Mouse (Mus musculus) stomach, embryonic 14.5 days (tissue): ENCODE measurements around the gene S1pr2. TPM values are rescaled to one million over a fixed set of nuclear protein-coding genes. Genes with fewer than 3 reads are reported as not detected.
A peak's percentile ranks its signal among the peaks of the same experiment; 100 is the strongest.

ENCODE experiments used
- ATAC-seq: fragments of 200-750 bp; cut with Nextera tagmentation; 2 replicates; pipeline ENCODE4 v1.8.0; 2017; ENCODE audit warnings: low read depth, moderate TSS enrichment; ENCODE audit not compliant: insufficient number of reproducible peaks, insufficient read depth, low FRiP score
- H3K27ac ChIP-seq: fragments of 300-500 bp; sonication (generic); 2 replicates; pipeline ENCODE4 v1.5.1; 2014; ENCODE audit warnings: mild to moderate bottlenecking, low read length, moderate library complexity, mixed read lengths
- H3K27me3 ChIP-seq: fragments of 300-500 bp; sonication (generic); 2 replicates; pipeline ENCODE4 v1.6.1; 2014; ENCODE audit warnings: low read length, control low read depth, mixed read lengths; ENCODE audit not compliant: control insufficient read depth, insufficient read depth
- H3K36me3 ChIP-seq: fragments of 300-500 bp; sonication (generic); 2 replicates; pipeline ENCODE4 v1.6.1; 2014; ENCODE audit warnings: mild to moderate bottlenecking, control low read depth, low read length, moderate library complexity, mixed read lengths; ENCODE audit not compliant: control insufficient read depth, insufficient read depth
- H3K4me1 ChIP-seq: fragments of 300-500 bp; sonication (generic); 2 replicates; pipeline ENCODE4 v1.6.1; 2014; ENCODE audit warnings: low read length, control low read depth, mixed read lengths; ENCODE audit not compliant: control insufficient read depth, insufficient read depth
- H3K4me2 ChIP-seq: fragments of 300-500 bp; sonication (generic); replicated peaks from 2 replicates; pipeline ENCODE4 v1.6.1; 2014; ENCODE audit warnings: low read depth, low read length, control low read depth
- H3K4me3 ChIP-seq: fragments of 300-500 bp; sonication (generic); 2 replicates; pipeline ENCODE4 v1.5.1; 2014; ENCODE audit warnings: low read depth, low read length, control low read depth
- H3K9ac ChIP-seq: fragments of 300-500 bp; sonication (generic); replicated peaks from 2 replicates; pipeline ENCODE4 v1.6.1; 2014; ENCODE audit warnings: low read depth, mild to moderate bottlenecking, control low read depth, low read length, moderate library complexity, mixed read lengths
- H3K9me3 ChIP-seq: fragments of 300-500 bp; sonication (generic); 2 replicates; pipeline ENCODE4 v1.6.1; 2016; ENCODE audit warnings: low read depth, low read length, control low read depth; ENCODE audit not compliant: control insufficient read depth
- WGBS: fragments of 180-500 bp; shearing (Covaris S2); extraction: QIAGEN DNeasy Blood & Tissue Kit; methylation state at CpG from one replicate; pipeline ENCODE4 v1.1.7; 2014; 5-methylcytosine and 5-hydroxymethylcytosine counted together
- polyA plus RNA-seq: library from polyadenylated mRNA; unstranded; fragments of >200 nt; fragmentation: Nextera tagmentation; extraction: Ambion mirVana; gene quantifications from 2 replicates; pipeline ENCODE4 v1.2.1, GENCODE M21; 2014

Gene S1pr2
- polyA plus RNA-seq, 1 experiment from 2014 or later = 52.3 TPM

- H3K4me2 ChIP-seq = no peak overlapping the region
These were observed 15.0 kb upstream of the S1pr2 start for GRCm38 (mm10) chr9:20991587-20991986.

GRCm38 (mm10) chr9:20990861-20991260, 14.3 kb upstream of the S1pr2 start:
- no peak overlapping the region for H3K9ac ChIP-seq
- H3K27me3 ChIP-seq = no peaks in the 10 kb centered on the region
- H3K9me3 ChIP-seq = no peaks in the 10 kb centered on the region
- ATAC-seq = no peak
- H3K4me3 ChIP-seq = no peak overlapping the region
- 5% methylated on average over 10 of the region's 10 CpGs for WGBS
- peak overlapping the region; percentile 69; the same call in 1 of the 2 replicates for H3K27ac ChIP-seq
- H3K4me1 ChIP-seq = peaks cover 24% of the 10 kb centered on the region
- H3K4me2 ChIP-seq = peak overlapping the region; percentile 27
- no peaks in the 10 kb centered on the region for H3K36me3 ChIP-seq

More at GRCm38 (mm10) chr9:20991587-20991986, 15.0 kb upstream of the S1pr2 start:
- 98% methylated on average over 4 of the region's 4 CpGs for WGBS
- H3K9ac ChIP-seq = no peak overlapping the region
- no peaks in the 10 kb centered on the region for H3K27me3 ChIP-seq
- no peak overlapping the region for H3K27ac ChIP-seq
- no peak overlapping the region for H3K4me3 ChIP-seq
- no peak for ATAC-seq
- no peaks in the 10 kb centered on the region for H3K36me3 ChIP-seq
- H3K4me1 ChIP-seq = peaks cover 19% of the 10 kb centered on the region
- no peaks in the 10 kb centered on the region for H3K9me3 ChIP-seq

GRCm38 (mm10) chr9:20987953-20988352, 11.4 kb upstream of the S1pr2 start:
- peaks cover 22% of the 10 kb centered on the region for H3K4me1 ChIP-seq
- WGBS = 21% methylated on average over 7 of the region's 7 CpGs

GRCm38 (mm10) chr9:20986952-20987686, 10.5 kb upstream of the S1pr2 start:
- H3K27ac ChIP-seq = peak overlapping the region; percentile 91
- ATAC-seq = peak; percentile 88
- H3K36me3 ChIP-seq = no peaks in the 10 kb centered on the region
- H3K4me1 ChIP-seq = peaks cover 20% of the 10 kb centered on the region; the same call in 1 of the 2 replicates
- H3K9ac ChIP-seq = no peak overlapping the region
- no peaks in the 10 kb centered on the region for H3K27me3 ChIP-seq
- H3K4me3 ChIP-seq = no peak overlapping the region
- 31% methylated on average over 15 of the region's 15 CpGs for WGBS
- H3K4me2 ChIP-seq = no peak overlapping the region
- H3K9me3 ChIP-seq = no peaks in the 10 kb centered on the region

More at GRCm38 (mm10) chr9:20987953-20988352, 11.4 kb upstream of the S1pr2 start:
- Histone ChIP-seq H3K4me3 (no peak overlapping the region), H3K27me3 (no peaks in the 10 kb centered on the region), H3K4me2 (no peak overlapping the region), H3K36me3 (no peaks in the 10 kb centered on the region), H3K9me3 (no peaks in the 10 kb centered on the region), H3K27ac (peak overlapping the region; percentile 87), H3K9ac (no peak overlapping the region)
- no peak for ATAC-seq

- Histone ChIP-seq H3K4me1 (peaks cover 12% of the 10 kb centered on the region; the same call in 1 of the 2 replicates), H3K9ac (no peak overlapping the region), H3K27ac (no peak overlapping the region), H3K27me3 (no peaks in the 10 kb centered on the region), H3K36me3 (no peaks in the 10 kb centered on the region), H3K9me3 (no peaks in the 10 kb centered on the region), H3K4me2 (no peak overlapping the region), H3K4me3 (no peak overlapping the region)
- 39% methylated on average over 5 of the region's 5 CpGs for WGBS
- no peak for ATAC-seq
These were observed 6.6 kb upstream of the S1pr2 start for GRCm38 (mm10) chr9:20983169-20983568.

- no peak for ATAC-seq
- 63% methylated on average over 3 of the region's 3 CpGs for WGBS
- no peak overlapping the region for H3K4me2 ChIP-seq
- H3K27me3 ChIP-seq = no peaks in the 10 kb centered on the region
- H3K9me3 ChIP-seq = no peaks in the 10 kb centered on the region
- peaks cover 5% of the 10 kb centered on the region; the same call in 1 of the 2 replicates for H3K4me1 ChIP-seq
- no peaks in the 10 kb centered on the region for H3K36me3 ChIP-seq
- H3K4me3 ChIP-seq = no peak overlapping the region
- H3K27ac ChIP-seq = no peak overlapping the region
- no peak overlapping the region for H3K9ac ChIP-seq
These were observed 5.6 kb upstream of the S1pr2 start for GRCm38 (mm10) chr9:20982171-20982570.

- H3K4me2 ChIP-seq = no peak overlapping the region
- ATAC-seq = no peak
- H3K9me3 ChIP-seq = no peaks in the 10 kb centered on the region
- no peaks in the 10 kb centered on the region for H3K27me3 ChIP-seq
- no peak overlapping the region for H3K9ac ChIP-seq
- peaks cover 5% of the 10 kb centered on the region; the same call in 1 of the 2 replicates for H3K4me1 ChIP-seq
- H3K36me3 ChIP-seq = no peaks in the 10 kb centered on the region
- WGBS = 86% methylated on average over 7 of the region's 7 CpGs
- H3K4me3 ChIP-seq = no peak overlapping the region
- no peak overlapping the region for H3K27ac ChIP-seq
These were observed 3.2 kb upstream of the S1pr2 start for GRCm38 (mm10) chr9:20979769-20980168.

GRCm38 (mm10) chr9:20979181-20979580, 2.6 kb upstream of the S1pr2 start:
- Histone ChIP-seq H3K4me3 (no peak overlapping the region), H3K27me3 (no peaks in the 10 kb centered on the region), H3K4me1 (peaks cover 10% of the 10 kb centered on the region; the same call in 1 of the 2 replicates), H3K9ac (no peak overlapping the region), H3K9me3 (no peaks in the 10 kb centered on the region), H3K36me3 (no peaks in the 10 kb centered on the region), H3K4me2 (no peak overlapping the region), H3K27ac (peak overlapping the region; percentile 48; the same call in 1 of the 2 replicates)
- 38% methylated on average over 5 of the region's 5 CpGs for WGBS
- ATAC-seq = no peak
